Mouse (Mus musculus) midbrain, embryonic 16.5 days (tissue): Measurements from ENCODE around the gene Clk2. TPM values are rescaled to one million over a fixed set of nuclear protein-coding genes. Genes with fewer than 3 reads are reported as not detected.

Source experiments
- ATAC-seq: fragments of 200-750 bp; cut with Nextera tagmentation; 2 replicates; pipeline ENCODE4 v1.8.0; 2017; ENCODE audit warnings: moderate TSS enrichment
- H3K27ac ChIP-seq: fragments of 300-500 bp; sonication (generic); 2 replicates; pipeline ENCODE4 v1.5.1; 2014; ENCODE audit warnings: mild to moderate bottlenecking, low read length, mixed read lengths
- H3K27me3 ChIP-seq: fragments of 300-500 bp; sonication (generic); 2 replicates; pipeline ENCODE4 v1.6.1; 2014; ENCODE audit warnings: low read depth, low read length, mixed read lengths; ENCODE audit not compliant: control insufficient read depth, insufficient read depth
- H3K36me3 ChIP-seq: fragments of 300-500 bp; sonication (generic); 2 replicates; pipeline ENCODE4 v1.6.1; 2014; ENCODE audit warnings: mild to moderate bottlenecking, low read length, moderate library complexity, mixed read lengths; ENCODE audit not compliant: control insufficient read depth, insufficient read depth
- H3K4me1 ChIP-seq: fragments of 300-500 bp; sonication (generic); 2 replicates; pipeline ENCODE4 v1.6.1; 2014; ENCODE audit warnings: mild to moderate bottlenecking, low read length, mixed read lengths; ENCODE audit not compliant: control insufficient read depth, insufficient read depth
- H3K4me2 ChIP-seq: fragments of 300-500 bp; sonication (generic); 2 replicates; pipeline ENCODE4 v1.6.1; 2014; ENCODE audit warnings: mild to moderate bottlenecking, low read length, mixed read lengths
- H3K4me3 ChIP-seq: fragments of 300-500 bp; sonication (generic); 2 replicates; pipeline ENCODE4 v1.5.1; 2014; ENCODE audit warnings: low read depth, mild to moderate bottlenecking, low read length, moderate library complexity, mixed read lengths
- H3K9ac ChIP-seq: fragments of 300-500 bp; sonication (generic); 2 replicates; pipeline ENCODE4 v1.6.1; 2014; ENCODE audit warnings: low read depth, low read length, mixed read lengths
- H3K9me3 ChIP-seq: fragments of 300-500 bp; sonication (generic); replicated peaks from 2 replicates; pipeline ENCODE4 v1.6.1; 2014; ENCODE audit warnings: mild to moderate bottlenecking, low read length, mixed read lengths; ENCODE audit not compliant: control insufficient read depth, poor library complexity, severe bottlenecking
- WGBS: fragments of 180-500 bp; shearing (Covaris S2); extraction: QIAGEN DNeasy Blood & Tissue Kit; methylation state at CpG from one replicate; pipeline ENCODE4 v1.1.7; 2014; 5-methylcytosine and 5-hydroxymethylcytosine counted together
- polyA plus RNA-seq: library from polyadenylated mRNA; unstranded; fragments of >200 nt; fragmentation: Nextera tagmentation; extraction: Ambion mirVana; gene quantifications from 2 replicates; pipeline ENCODE4 v1.2.1, GENCODE M21; 2015

Clk2 gene
- polyA plus RNA-seq, 1 experiment from 2014 or later, result 15.9 TPM

DNA sequence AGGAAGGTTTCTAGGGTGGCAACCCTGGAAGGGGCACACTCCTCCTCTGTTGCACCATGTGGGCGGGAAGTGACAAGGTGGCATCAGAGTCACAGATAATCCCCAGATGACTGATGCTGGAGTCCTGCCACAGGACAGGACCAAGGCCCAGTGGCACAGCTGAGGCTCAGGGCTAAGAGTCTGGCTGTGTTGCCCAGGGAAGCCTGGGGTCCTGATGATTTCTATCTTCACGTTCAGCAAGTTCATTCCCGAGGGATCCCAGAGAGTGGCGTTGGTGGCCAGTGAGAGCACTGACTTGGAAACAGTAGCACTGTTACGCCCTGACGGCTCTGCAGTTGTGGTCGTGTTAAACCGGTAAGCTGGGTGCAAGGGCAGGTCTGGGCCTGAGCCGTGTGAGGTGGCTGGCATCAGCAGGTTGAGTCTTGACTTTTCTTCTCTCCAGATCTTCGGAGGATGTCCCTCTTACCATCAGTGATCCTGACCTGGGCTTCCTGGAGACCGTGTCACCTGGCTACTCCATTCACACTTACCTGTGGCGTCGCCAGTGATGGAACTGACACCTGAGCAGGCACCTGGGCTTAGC, 43.6 kb downstream of the Clk2 start:
- peaks cover 39% of the 10 kb centered on the region for H3K36me3 ChIP-seq
- no peak for ATAC-seq
- 93% methylated on average over 13 of the region's 13 CpGs for WGBS

DNA sequence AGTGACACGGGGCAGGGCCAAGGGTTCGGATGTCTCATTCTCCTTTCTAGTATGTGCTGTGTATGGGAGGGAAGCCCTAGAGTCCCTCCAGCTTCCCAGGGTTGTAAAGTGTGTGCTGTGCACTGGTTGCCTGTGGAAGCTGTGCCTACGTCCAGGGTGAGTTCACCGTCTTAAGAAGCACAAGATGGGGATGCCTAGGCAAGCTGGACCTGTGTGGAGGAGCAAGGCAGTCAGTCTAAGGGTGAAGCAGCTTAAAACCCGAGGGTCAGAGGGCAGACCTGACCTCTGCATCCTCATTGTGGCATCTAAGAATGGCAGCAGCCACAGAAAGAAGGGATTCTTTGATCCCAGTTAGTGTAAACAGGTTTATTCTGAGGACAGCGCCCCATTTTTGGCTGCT, 44.1 kb downstream of the Clk2 start:
- H3K4me1 ChIP-seq, result peaks cover 7% of the 10 kb centered on the region
- no peaks in the 10 kb centered on the region for H3K9me3 ChIP-seq
- no peak overlapping the region for H3K27ac ChIP-seq
- H3K4me2 ChIP-seq, result no peak overlapping the region
- no peak for ATAC-seq
- H3K27me3 ChIP-seq, result no peaks in the 10 kb centered on the region
- no peak overlapping the region for H3K4me3 ChIP-seq
- no peak overlapping the region for H3K9ac ChIP-seq
- 87% methylated on average over 6 of the region's 6 CpGs for WGBS
- H3K36me3 ChIP-seq, result peaks cover 39% of the 10 kb centered on the region

More for the DNA sequence above, 43.6 kb downstream of the Clk2 start:
- Histone ChIP-seq H3K4me3 (no peak overlapping the region), H3K27me3 (no peaks in the 10 kb centered on the region), H3K9me3 (no peaks in the 10 kb centered on the region), H3K4me1 (peaks cover 10% of the 10 kb centered on the region), H3K9ac (no peak overlapping the region), H3K27ac (no peak overlapping the region), H3K4me2 (no peak overlapping the region)

DNA sequence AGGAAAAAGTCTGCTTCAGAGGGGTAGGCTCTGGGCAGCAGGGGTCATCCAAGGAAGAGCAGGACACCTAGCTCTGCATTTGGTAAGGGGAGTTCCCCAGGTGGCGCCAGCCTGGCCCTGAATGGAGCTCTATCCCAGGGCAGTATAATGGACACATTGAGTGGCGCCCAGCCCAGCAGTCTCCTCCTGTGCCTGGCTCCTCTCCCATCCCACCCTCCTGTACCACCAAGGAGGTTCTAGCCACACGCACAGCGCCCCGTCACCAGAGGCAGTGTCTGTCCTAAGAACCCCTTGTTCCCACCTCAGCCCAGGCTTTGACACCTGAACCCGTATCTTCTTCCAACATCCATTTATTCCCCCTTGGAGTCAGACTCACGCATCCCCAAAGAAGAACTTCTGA, 45.1 kb downstream of the Clk2 start:
- H3K4me2 ChIP-seq, result no peak overlapping the region
- H3K27ac ChIP-seq, result no peak overlapping the region
- no peak for ATAC-seq
- peaks cover 8% of the 10 kb centered on the region for H3K4me1 ChIP-seq
- peaks cover 35% of the 10 kb centered on the region for H3K36me3 ChIP-seq
- H3K9me3 ChIP-seq, result no peaks in the 10 kb centered on the region
- no peaks in the 10 kb centered on the region for H3K27me3 ChIP-seq
- H3K9ac ChIP-seq, result no peak overlapping the region
- 89% methylated on average over 7 of the region's 7 CpGs for WGBS
- no peak overlapping the region for H3K4me3 ChIP-seq

DNA sequence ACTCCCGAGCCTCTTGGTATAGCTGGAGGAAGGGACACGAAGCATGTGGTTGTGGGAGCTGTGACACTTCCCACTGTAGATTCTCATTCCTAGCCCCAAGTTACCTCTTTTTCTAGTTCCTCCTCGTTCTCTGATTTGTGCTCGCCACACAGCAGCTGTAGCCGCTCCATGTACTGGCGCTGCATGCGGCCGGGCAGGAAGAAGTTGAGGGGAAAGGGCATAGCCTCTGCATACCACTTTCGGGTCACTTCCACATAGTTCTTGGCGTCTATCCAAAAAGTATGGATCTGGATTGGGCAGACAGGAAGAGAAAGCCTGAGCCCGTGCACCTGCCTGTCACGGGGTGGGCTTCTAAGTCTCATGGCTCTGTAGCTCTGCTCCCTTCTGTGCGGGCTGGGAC, 45.6 kb downstream of the Clk2 start:
- Histone ChIP-seq H3K27me3 (no peaks in the 10 kb centered on the region), H3K4me3 (no peak overlapping the region), H3K4me1 (peaks cover 10% of the 10 kb centered on the region), H3K9me3 (no peaks in the 10 kb centered on the region), H3K4me2 (no peak overlapping the region), H3K9ac (no peak overlapping the region), H3K27ac (no peak overlapping the region), H3K36me3 (peaks cover 31% of the 10 kb centered on the region)
- WGBS, result 86% methylated on average over 13 of the region's 13 CpGs
- ATAC-seq, result no peak

DNA sequence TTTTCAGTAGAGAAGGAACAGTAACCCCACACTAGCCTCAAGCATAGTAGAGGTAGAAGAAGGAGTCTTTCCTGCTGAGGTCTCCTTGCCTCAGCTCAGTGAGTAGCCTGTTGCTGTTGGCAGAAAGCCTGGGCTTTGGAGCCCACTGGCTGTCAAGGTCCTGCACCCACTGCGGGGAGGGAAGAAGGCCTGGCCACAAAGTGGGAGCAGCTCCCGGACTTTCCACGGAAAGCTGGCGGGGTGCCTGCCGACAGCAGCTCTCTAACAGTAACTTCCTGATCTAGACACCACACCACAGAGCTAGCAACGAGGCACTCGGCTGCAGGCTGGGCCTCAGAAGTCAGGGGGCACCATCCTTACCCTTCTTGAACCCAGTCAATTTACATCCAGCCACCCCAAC, 46.1 kb downstream of the Clk2 start:
- H3K36me3 ChIP-seq, result peaks cover 26% of the 10 kb centered on the region
- ATAC-seq, result no peak
- WGBS, result 90% methylated on average over 7 of the region's 7 CpGs

DNA sequence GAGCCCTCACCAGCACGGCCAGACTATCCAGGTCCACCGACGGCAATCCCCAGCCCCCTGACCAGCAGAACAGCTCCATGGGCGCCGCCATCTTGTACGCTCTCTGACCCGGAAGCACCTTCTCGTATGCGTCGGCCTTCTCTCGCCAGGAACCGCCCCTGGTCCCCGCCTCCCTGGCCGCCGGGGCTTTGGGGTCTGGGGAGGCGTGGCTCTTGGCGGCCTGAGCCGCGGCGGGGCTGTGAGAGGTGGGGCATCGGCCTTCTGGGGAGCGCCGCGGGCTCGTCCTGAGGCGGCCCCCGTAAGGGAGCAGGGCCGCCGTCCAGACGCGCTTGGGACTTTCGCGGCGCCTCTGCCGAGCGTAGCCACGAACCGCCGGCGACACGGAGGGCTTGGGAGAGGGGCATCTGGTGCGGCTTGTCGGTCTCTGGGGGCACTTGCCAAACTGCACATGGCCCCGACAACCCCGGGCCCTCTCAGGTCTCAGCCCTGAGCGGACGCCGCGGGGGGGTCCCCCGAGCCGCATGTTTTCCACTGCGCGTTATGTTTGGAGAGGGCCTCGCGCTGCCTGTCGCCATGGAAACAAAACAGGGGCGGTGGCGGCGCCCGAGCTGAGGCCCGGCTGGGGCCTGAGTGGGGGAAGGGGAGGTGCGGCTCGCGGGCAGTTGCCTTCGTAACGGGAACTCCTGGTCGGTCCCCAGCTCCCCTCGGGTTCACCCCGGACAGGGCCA, 49.4 kb downstream of the Clk2 start:
- no peaks in the 10 kb centered on the region for H3K9me3 ChIP-seq
- ATAC-seq, result peak; percentile 88
- peak overlapping the region; percentile 58 for H3K4me3 ChIP-seq
- peak overlapping the region; percentile 69 for H3K4me2 ChIP-seq
- H3K36me3 ChIP-seq, result peaks cover 7% of the 10 kb centered on the region; the same call in 1 of the 2 replicates
- H3K27me3 ChIP-seq, result no peaks in the 10 kb centered on the region
- WGBS, result under 1% methylated on average over 68 of the region's 69 CpGs
- peaks cover 21% of the 10 kb centered on the region for H3K4me1 ChIP-seq
- peak overlapping the region; percentile 90 for H3K9ac ChIP-seq
- H3K27ac ChIP-seq, result peak overlapping the region; percentile 98

More for the DNA sequence above, 46.1 kb downstream of the Clk2 start:
- Histone ChIP-seq H3K4me1 (peaks cover 16% of the 10 kb centered on the region), H3K4me3 (no peak overlapping the region), H3K9ac (no peak overlapping the region), H3K27ac (no peak overlapping the region), H3K9me3 (no peaks in the 10 kb centered on the region), H3K27me3 (no peaks in the 10 kb centered on the region), H3K4me2 (no peak overlapping the region)

DNA sequence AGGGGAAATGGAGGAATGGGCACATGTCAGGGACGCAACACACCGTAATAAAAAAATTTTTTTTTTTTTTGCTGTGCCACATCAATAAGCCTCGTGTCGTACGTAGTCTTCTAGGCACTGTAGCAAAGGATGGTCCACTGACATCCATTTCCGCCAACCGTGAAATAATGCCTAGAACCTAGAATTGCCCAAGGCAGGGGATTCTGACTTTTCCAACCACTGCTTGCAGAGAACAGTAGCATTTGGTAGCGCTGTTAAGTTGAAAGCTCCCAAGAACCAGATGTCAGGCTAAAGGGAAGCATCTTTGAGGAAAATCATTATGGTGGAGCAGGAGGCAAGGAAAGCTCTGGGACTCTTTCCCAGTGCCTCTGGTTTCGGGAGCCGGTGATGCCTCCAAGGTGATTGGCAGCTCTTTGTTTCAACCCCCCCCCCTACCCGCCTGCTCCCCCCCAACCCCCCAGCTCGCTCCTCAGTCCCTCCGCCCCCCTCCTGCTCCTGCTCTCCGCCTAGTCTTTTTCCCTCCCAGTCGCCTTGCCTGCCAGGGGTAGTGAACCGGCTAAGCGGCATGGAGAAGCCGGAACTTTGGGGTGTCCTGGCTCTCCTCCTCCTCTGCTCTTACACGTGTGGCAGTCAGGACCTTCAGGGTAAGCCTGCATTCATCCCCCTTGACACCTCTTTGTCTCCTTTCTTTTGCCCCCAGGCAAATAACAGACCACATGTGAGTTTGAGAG, 50.3 kb downstream of the Clk2 start, which contains the start of gene Thbs3:
Gene Thbs3 (plus strand): TSS at position 500 of the 731 bp plus-strand sequence.
- WGBS, result 1% methylated on average over 16 of the region's 19 CpGs
- no peaks in the 10 kb centered on the region for H3K9me3 ChIP-seq
- peak within 1 kb of the TSS; percentile 90 for H3K9ac ChIP-seq
- peak within 1 kb of the TSS; percentile 98 for H3K27ac ChIP-seq
- H3K4me3 ChIP-seq, result peak within 1 kb of the TSS; percentile 58
- ATAC-seq, result no peak
- no peaks in the 10 kb centered on the region for H3K27me3 ChIP-seq
- H3K36me3 ChIP-seq, result 0 out of 2 replicates have a peak, but pooled peaks cover 3% of the 10 kb centered on the region
- peaks cover 21% of the 10 kb centered on the region for H3K4me1 ChIP-seq
- peak within 1 kb of the TSS; percentile 69 for H3K4me2 ChIP-seq

DNA sequence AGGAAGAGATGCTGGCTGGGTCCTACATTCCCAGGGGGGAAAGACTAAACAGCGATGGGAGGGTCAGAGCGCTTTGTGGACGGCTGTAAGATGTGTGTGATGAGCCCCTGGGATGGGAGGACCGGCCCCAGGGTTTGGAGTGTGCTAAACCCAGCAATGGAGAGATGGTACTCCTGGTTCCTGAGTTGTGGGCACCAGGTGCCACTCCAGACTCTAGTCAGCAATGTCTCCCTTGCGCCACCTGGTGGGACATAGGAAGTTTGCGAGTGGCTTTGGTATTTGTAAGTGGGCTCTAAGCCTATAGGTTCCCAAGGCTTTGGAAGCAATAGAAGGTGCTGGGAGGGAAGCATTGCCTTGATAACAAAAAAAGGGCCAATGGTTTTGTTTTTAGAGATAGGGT, 51.3 kb downstream of the Clk2 start:
- peak; percentile 52 for ATAC-seq

More for the DNA sequence above, 51.3 kb downstream of the Clk2 start:
- Histone ChIP-seq H3K9me3 (no peaks in the 10 kb centered on the region), H3K27ac (peak overlapping the region; percentile 98), H3K4me2 (peak overlapping the region; percentile 69), H3K4me1 (peaks cover 21% of the 10 kb centered on the region), H3K4me3 (peak overlapping the region; percentile 58), H3K27me3 (no peaks in the 10 kb centered on the region), H3K9ac (peak overlapping the region; percentile 90), H3K36me3 (no peaks in the 10 kb centered on the region)
- WGBS, result 0% methylated on average over 6 of the region's 6 CpGs
